Mouse (Mus musculus): ENCODE results near the gene Cd300lf. TPM values are rescaled to one million over a fixed set of nuclear protein-coding genes. Genes with fewer than 3 reads are reported as not detected.

The Cd300lf gene
- polyA plus RNA-seq, 1 experiment from 2014 or later = 0.22 TPM

GRCm38 (mm10) chr11:115119409-115119808 lies 14.4 kb downstream of the Cd300lf start:
- Histone ChIP-seq H3K4me2 (ENCODE audit: low read length) (no peak overlapping the region), H3K4me1 (ENCODE audit: control insufficient read depth in 2 of 2, insufficient read depth in 2 of 2, low read length in 2 of 2) (no peaks in the 10 kb centered on the region), H3K9ac (ENCODE audit: low read length) (no peak overlapping the region), H3K9me3 (ENCODE audit: control insufficient read depth, low read length) (no peaks in the 10 kb centered on the region), H3K27ac (replicated peaks in 1 of 2; ENCODE audit: control insufficient read depth in 1 of 2, insufficient read depth in 1 of 2, low read depth in 2 of 2, low read length in 2 of 2) (no peak overlapping the region), H3K27me3 (ENCODE audit: control insufficient read depth, insufficient read depth, low read length) (no peaks in the 10 kb centered on the region), H3K36me3 (ENCODE audit: control insufficient read depth, insufficient read depth, low read length) (no peaks in the 10 kb centered on the region), H3K4me3 (ENCODE audit: control insufficient read depth in 1 of 2, insufficient read depth in 1 of 2, low read depth in 1 of 2, low read length in 2 of 2) (no peak overlapping the region)
- no peak for ATAC-seq (ENCODE audit: insufficient number of reproducible peaks, insufficient read depth, low FRiP score, low read depth)
- 61% methylated on average over 9 of the region's 9 CpGs for WGBS

GRCm38 (mm10) chr11:115112196-115112595 lies 21.6 kb downstream of the Cd300lf start:
- H3K4me1 ChIP-seq (ENCODE audit: control insufficient read depth in 2 of 2, insufficient read depth in 2 of 2, low read length in 2 of 2) = no peaks in the 10 kb centered on the region
- H3K9me3 ChIP-seq (ENCODE audit: control insufficient read depth, low read length) = no peaks in the 10 kb centered on the region
- no peaks in the 10 kb centered on the region for H3K36me3 ChIP-seq (ENCODE audit: control insufficient read depth, insufficient read depth, low read length)
- no peak overlapping the region for H3K27ac ChIP-seq (replicated peaks in 1 of 2; ENCODE audit: control insufficient read depth in 1 of 2, insufficient read depth in 1 of 2, low read depth in 2 of 2, low read length in 2 of 2)
- H3K9ac ChIP-seq (ENCODE audit: low read length) = no peak overlapping the region
- ATAC-seq (ENCODE audit: insufficient number of reproducible peaks, insufficient read depth, low FRiP score, low read depth) = no peak
- 28% methylated on average over 3 of the region's 3 CpGs for WGBS
- H3K4me2 ChIP-seq (ENCODE audit: low read length) = no peak overlapping the region
- no peak overlapping the region for H3K4me3 ChIP-seq (ENCODE audit: control insufficient read depth in 1 of 2, insufficient read depth in 1 of 2, low read depth in 1 of 2, low read length in 2 of 2)
- H3K27me3 ChIP-seq (ENCODE audit: control insufficient read depth, insufficient read depth, low read length) = no peaks in the 10 kb centered on the region

- peaks cover 3% of the 10 kb centered on the region; the same call in 1 of the 2 replicates for H3K9me3 ChIP-seq (ENCODE audit: control insufficient read depth, low read length)
- H3K9ac ChIP-seq (ENCODE audit: low read length) = no peak overlapping the region
- no peaks in the 10 kb centered on the region for H3K27me3 ChIP-seq (ENCODE audit: control insufficient read depth, insufficient read depth, low read length)
- no peaks in the 10 kb centered on the region for H3K36me3 ChIP-seq (ENCODE audit: control insufficient read depth, insufficient read depth, low read length)
- no peaks in the 10 kb centered on the region for H3K4me1 ChIP-seq (ENCODE audit: control insufficient read depth in 2 of 2, insufficient read depth in 2 of 2, low read length in 2 of 2)
- WGBS = 73% methylated on average over 4 of the region's 5 CpGs
- no peak overlapping the region for H3K27ac ChIP-seq (replicated peaks in 1 of 2; ENCODE audit: control insufficient read depth in 1 of 2, insufficient read depth in 1 of 2, low read depth in 2 of 2, low read length in 2 of 2)
- H3K4me2 ChIP-seq (ENCODE audit: low read length) = no peak overlapping the region
- no peak for ATAC-seq (ENCODE audit: insufficient number of reproducible peaks, insufficient read depth, low FRiP score, low read depth)
- no peak overlapping the region for H3K4me3 ChIP-seq (ENCODE audit: control insufficient read depth in 1 of 2, insufficient read depth in 1 of 2, low read depth in 1 of 2, low read length in 2 of 2)
These were observed 23.5 kb downstream of the Cd300lf start for GRCm38 (mm10) chr11:115110271-115110670.

GRCm38 (mm10) chr11:115108176-115108575 lies 25.6 kb downstream of the Cd300lf start:
- ATAC-seq (ENCODE audit: insufficient number of reproducible peaks, insufficient read depth, low FRiP score, low read depth) = no peak
- H3K9ac ChIP-seq (ENCODE audit: low read length) = no peak overlapping the region
- no peak overlapping the region for H3K27ac ChIP-seq (replicated peaks in 1 of 2; ENCODE audit: control insufficient read depth in 1 of 2, insufficient read depth in 1 of 2, low read depth in 2 of 2, low read length in 2 of 2)
- H3K9me3 ChIP-seq (ENCODE audit: control insufficient read depth, low read length) = peaks cover 3% of the 10 kb centered on the region; the same call in 1 of the 2 replicates
- WGBS = 83% methylated on average over 8 of the region's 8 CpGs
- no peak overlapping the region for H3K4me2 ChIP-seq (ENCODE audit: low read length)
- no peaks in the 10 kb centered on the region for H3K4me1 ChIP-seq (ENCODE audit: control insufficient read depth in 2 of 2, insufficient read depth in 2 of 2, low read length in 2 of 2)
- no peaks in the 10 kb centered on the region for H3K36me3 ChIP-seq (ENCODE audit: control insufficient read depth, insufficient read depth, low read length)
- no peak overlapping the region for H3K4me3 ChIP-seq (ENCODE audit: control insufficient read depth in 1 of 2, insufficient read depth in 1 of 2, low read depth in 1 of 2, low read length in 2 of 2)
- no peaks in the 10 kb centered on the region for H3K27me3 ChIP-seq (ENCODE audit: control insufficient read depth, insufficient read depth, low read length)

- H3K36me3 ChIP-seq (ENCODE audit: control insufficient read depth, insufficient read depth, low read length) = no peaks in the 10 kb centered on the region
- H3K27ac ChIP-seq (replicated peaks in 1 of 2; ENCODE audit: control insufficient read depth in 1 of 2, insufficient read depth in 1 of 2, low read depth in 2 of 2, low read length in 2 of 2) = no peak overlapping the region
- ATAC-seq (ENCODE audit: insufficient number of reproducible peaks, insufficient read depth, low FRiP score, low read depth) = no peak
- no peak overlapping the region for H3K4me2 ChIP-seq (ENCODE audit: low read length)
- H3K27me3 ChIP-seq (ENCODE audit: control insufficient read depth, insufficient read depth, low read length) = no peaks in the 10 kb centered on the region
- 30% methylated on average over 4 of the region's 4 CpGs for WGBS
- H3K4me3 ChIP-seq (ENCODE audit: control insufficient read depth in 1 of 2, insufficient read depth in 1 of 2, low read depth in 1 of 2, low read length in 2 of 2) = no peak overlapping the region
- peaks cover 3% of the 10 kb centered on the region; the same call in 1 of the 2 replicates for H3K9me3 ChIP-seq (ENCODE audit: control insufficient read depth, low read length)
- H3K4me1 ChIP-seq (ENCODE audit: control insufficient read depth in 2 of 2, insufficient read depth in 2 of 2, low read length in 2 of 2) = no peaks in the 10 kb centered on the region
- no peak overlapping the region for H3K9ac ChIP-seq (ENCODE audit: low read length)
These were observed 26.3 kb downstream of the Cd300lf start for GRCm38 (mm10) chr11:115107403-115107916.

- 87% methylated on average over 2 of the region's 2 CpGs for WGBS
- Histone ChIP-seq H3K27ac (replicated peaks in 1 of 2; ENCODE audit: control insufficient read depth in 1 of 2, insufficient read depth in 1 of 2, low read depth in 2 of 2, low read length in 2 of 2) (no peak overlapping the region), H3K9me3 (ENCODE audit: control insufficient read depth, low read length) (peaks cover 3% of the 10 kb centered on the region; the same call in 1 of the 2 replicates), H3K4me1 (ENCODE audit: control insufficient read depth in 2 of 2, insufficient read depth in 2 of 2, low read length in 2 of 2) (no peaks in the 10 kb centered on the region), H3K4me3 (ENCODE audit: control insufficient read depth in 1 of 2, insufficient read depth in 1 of 2, low read depth in 1 of 2, low read length in 2 of 2) (no peak overlapping the region), H3K4me2 (ENCODE audit: low read length) (no peak overlapping the region), H3K27me3 (ENCODE audit: control insufficient read depth, insufficient read depth, low read length) (no peaks in the 10 kb centered on the region), H3K9ac (ENCODE audit: low read length) (no peak overlapping the region), H3K36me3 (ENCODE audit: control insufficient read depth, insufficient read depth, low read length) (no peaks in the 10 kb centered on the region)
- ATAC-seq (ENCODE audit: insufficient number of reproducible peaks, insufficient read depth, low FRiP score, low read depth) = no peak
These were observed 27.2 kb downstream of the Cd300lf start for GRCm38 (mm10) chr11:115106638-115107037.

GRCm38 (mm10) chr11:115104769-115105563 lies 28.8 kb downstream of the Cd300lf start:
- Histone ChIP-seq H3K4me2 (ENCODE audit: low read length) (no peak overlapping the region), H3K4me1 (ENCODE audit: control insufficient read depth in 2 of 2, insufficient read depth in 2 of 2, low read length in 2 of 2) (no peaks in the 10 kb centered on the region), H3K9ac (ENCODE audit: low read length) (no peak overlapping the region), H3K27ac (replicated peaks in 1 of 2; ENCODE audit: control insufficient read depth in 1 of 2, insufficient read depth in 1 of 2, low read depth in 2 of 2, low read length in 2 of 2) (no peak overlapping the region), H3K36me3 (ENCODE audit: control insufficient read depth, insufficient read depth, low read length) (no peaks in the 10 kb centered on the region), H3K27me3 (ENCODE audit: control insufficient read depth, insufficient read depth, low read length) (no peaks in the 10 kb centered on the region), H3K4me3 (ENCODE audit: control insufficient read depth in 1 of 2, insufficient read depth in 1 of 2, low read depth in 1 of 2, low read length in 2 of 2) (no peak overlapping the region), H3K9me3 (ENCODE audit: control insufficient read depth, low read length) (peaks cover 3% of the 10 kb centered on the region; the same call in 1 of the 2 replicates)
- 70% methylated on average over 8 of the region's 8 CpGs for WGBS
- no peak for ATAC-seq (ENCODE audit: insufficient number of reproducible peaks, insufficient read depth, low FRiP score, low read depth)
